Mouse (Mus musculus): Measurements from ENCODE around the gene Fbxl7. TPM values are rescaled to one million over a fixed set of nuclear protein-coding genes. Genes with fewer than 3 reads are reported as not detected.
A peak's percentile ranks its signal among the peaks of the same experiment; 100 is the strongest.
"Not testable (repeated sequence)": the region's sequence is repeated elsewhere in the genome, so short reads cannot be mapped to it uniquely, and the experiment has no call there.

Fbxl7 gene
- polyA plus RNA-seq, 1 experiment from 2014 or later: 6.9 TPM

DNA sequence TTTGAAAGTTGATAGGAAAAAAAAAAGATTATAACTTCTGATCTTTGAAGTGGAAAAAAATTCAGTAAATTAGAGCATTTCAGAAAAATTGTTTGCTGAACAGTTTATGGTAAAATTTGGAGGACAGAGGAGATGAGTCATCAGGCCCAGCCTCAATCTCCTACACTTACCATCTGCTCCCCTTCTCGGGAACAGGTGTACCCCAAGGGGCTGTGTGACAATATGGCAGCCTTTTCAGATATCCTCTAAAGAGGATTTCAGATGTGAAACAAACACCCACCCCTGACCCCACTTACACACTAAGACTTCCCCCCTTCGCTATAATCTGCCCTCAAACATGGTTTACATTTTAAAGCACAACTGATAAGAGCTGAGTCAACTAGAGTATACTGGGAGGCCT lies 164.6 kb downstream of the Fbxl7 start:
- ATAC-seq: no peak

DNA sequence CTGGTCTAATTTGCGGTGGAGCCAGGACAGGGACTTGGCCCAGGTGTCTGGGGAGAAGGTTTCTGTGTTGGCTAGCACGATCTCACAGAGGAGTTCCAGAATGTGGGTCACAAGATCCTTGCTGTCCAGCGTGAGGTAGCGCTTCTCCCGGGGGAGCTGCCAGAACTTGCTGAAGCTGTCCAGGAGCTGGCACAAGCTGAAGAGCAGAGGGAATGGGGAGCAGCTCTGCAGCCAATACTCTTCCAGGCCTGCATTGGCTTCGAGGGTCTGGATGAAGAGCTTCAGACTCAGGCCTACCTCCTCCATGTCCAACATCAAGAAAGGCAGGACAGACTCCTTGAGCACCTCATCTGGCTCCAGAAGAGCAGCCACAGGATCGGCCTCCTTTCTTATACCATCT lies 166.0 kb downstream of the Fbxl7 start:
- not testable (repeated sequence) for H3K27ac ChIP-seq (ENCODE audit: low read length); H3K4me3 ChIP-seq (ENCODE audit: low read depth, low read length); H3K36me3 ChIP-seq (ENCODE audit: control insufficient read depth, insufficient read depth, low read length); H3K4me1 ChIP-seq (ENCODE audit: control insufficient read depth, insufficient read depth, low read length); H3K9me3 ChIP-seq (replicated peaks; ENCODE audit: control insufficient read depth, low read length, poor library complexity, severe bottlenecking); H3K27me3 ChIP-seq (ENCODE audit: control insufficient read depth, insufficient read depth, low read depth, low read length); H3K4me2 ChIP-seq (ENCODE audit: low read length); H3K9ac ChIP-seq (ENCODE audit: low read depth, low read length); ATAC-seq
- WGBS: 95% methylated on average over 3 of the region's 7 CpGs

More for the DNA sequence above, 164.6 kb downstream of the Fbxl7 start:
- H3K36me3 ChIP-seq (ENCODE audit: control insufficient read depth, insufficient read depth, low read length): no peaks in the 10 kb centered on the region
- H3K27me3 ChIP-seq (ENCODE audit: control insufficient read depth, insufficient read depth, low read depth, low read length): no peaks in the 10 kb centered on the region
- H3K4me1 ChIP-seq (ENCODE audit: control insufficient read depth, insufficient read depth, low read length): no peaks in the 10 kb centered on the region
- H3K9me3 ChIP-seq (replicated peaks; ENCODE audit: control insufficient read depth, low read length, poor library complexity, severe bottlenecking): no peaks in the 10 kb centered on the region
- no peak overlapping the region for H3K4me3 ChIP-seq (ENCODE audit: low read depth, low read length)
- H3K9ac ChIP-seq (ENCODE audit: low read depth, low read length): no peak overlapping the region
- WGBS: 73% methylated on average over 2 of the region's 2 CpGs
- H3K27ac ChIP-seq (ENCODE audit: low read length): no peak overlapping the region
- H3K4me2 ChIP-seq (ENCODE audit: low read length): no peak overlapping the region

DNA sequence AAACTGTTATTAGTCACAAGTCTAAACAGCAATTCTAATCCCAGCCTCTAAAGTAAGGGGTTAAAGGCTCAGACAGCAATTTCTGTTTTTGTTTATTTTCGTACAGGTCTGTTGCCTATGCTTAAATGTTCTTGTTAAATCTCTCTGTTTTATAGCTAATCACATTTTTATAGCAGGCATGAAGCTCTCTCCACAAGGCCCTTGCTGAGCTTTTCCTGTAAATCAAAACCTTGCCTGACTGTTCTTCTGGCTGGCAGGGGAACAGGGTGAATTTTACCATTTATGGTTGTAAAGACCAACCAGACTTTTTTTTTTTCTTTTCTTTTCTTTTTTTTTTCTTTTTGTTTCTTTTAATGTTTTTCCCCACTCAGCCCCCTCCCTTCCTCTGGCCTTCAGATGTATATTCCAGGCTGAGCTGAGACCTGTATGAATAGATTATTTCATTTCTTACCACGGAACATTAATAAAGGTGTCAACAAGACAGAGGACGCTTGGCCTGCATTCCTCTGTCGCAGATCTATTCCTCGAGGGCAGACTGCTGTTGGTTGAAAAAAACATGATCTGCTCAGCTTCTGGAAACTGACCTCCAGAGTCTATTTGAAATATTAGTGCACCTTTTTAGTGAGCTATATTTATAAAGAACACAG lies 176.9 kb downstream of the Fbxl7 start:
- H3K27ac ChIP-seq (ENCODE audit: low read length): no peak overlapping the region
- ATAC-seq: no peak
- H3K36me3 ChIP-seq (ENCODE audit: control insufficient read depth, insufficient read depth, low read length): no peaks in the 10 kb centered on the region
- H3K27me3 ChIP-seq (ENCODE audit: control insufficient read depth, insufficient read depth, low read depth, low read length): no peaks in the 10 kb centered on the region
- H3K4me2 ChIP-seq (ENCODE audit: low read length): no peak overlapping the region
- H3K4me1 ChIP-seq (ENCODE audit: control insufficient read depth, insufficient read depth, low read length): peaks cover 10% of the 10 kb centered on the region
- WGBS: 49% methylated on average over 5 of the region's 5 CpGs
- H3K4me3 ChIP-seq (ENCODE audit: low read depth, low read length): no peak overlapping the region
- no peak overlapping the region for H3K9ac ChIP-seq (ENCODE audit: low read depth, low read length)
- H3K9me3 ChIP-seq (replicated peaks; ENCODE audit: control insufficient read depth, low read length, poor library complexity, severe bottlenecking): no peaks in the 10 kb centered on the region

DNA sequence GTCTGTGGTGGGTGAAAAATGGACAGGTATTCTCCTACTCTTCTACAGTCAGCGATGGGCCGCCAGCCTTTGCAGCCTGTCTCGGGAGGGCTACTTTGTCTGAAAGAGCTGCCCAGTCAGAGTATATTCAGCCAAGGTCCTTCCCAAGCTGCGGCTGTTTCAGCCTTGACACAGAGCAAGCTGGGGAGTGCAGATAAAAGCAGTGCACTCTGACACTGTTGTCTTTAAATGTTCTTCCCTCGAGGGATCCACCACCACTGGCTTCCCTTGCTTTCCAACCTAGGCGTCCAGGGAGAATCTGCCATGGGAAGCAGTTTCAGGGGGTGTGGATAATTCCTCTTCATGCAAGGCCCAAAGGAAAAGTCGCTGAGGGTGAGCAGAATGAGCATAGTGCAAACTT lies 177.4 kb downstream of the Fbxl7 start:
- ATAC-seq: peak; percentile 15; the same call in 1 of the 2 replicates
- H3K4me3 ChIP-seq (ENCODE audit: low read depth, low read length): no peak overlapping the region
- no peaks in the 10 kb centered on the region for H3K27me3 ChIP-seq (ENCODE audit: control insufficient read depth, insufficient read depth, low read depth, low read length)
- H3K27ac ChIP-seq (ENCODE audit: low read length): no peak overlapping the region
- H3K4me1 ChIP-seq (ENCODE audit: control insufficient read depth, insufficient read depth, low read length): peaks cover 10% of the 10 kb centered on the region
- H3K36me3 ChIP-seq (ENCODE audit: control insufficient read depth, insufficient read depth, low read length): no peaks in the 10 kb centered on the region
- no peak overlapping the region for H3K9ac ChIP-seq (ENCODE audit: low read depth, low read length)
- H3K4me2 ChIP-seq (ENCODE audit: low read length): no peak overlapping the region
- 58% methylated on average over 7 of the region's 7 CpGs for WGBS
- no peaks in the 10 kb centered on the region for H3K9me3 ChIP-seq (replicated peaks; ENCODE audit: control insufficient read depth, low read length, poor library complexity, severe bottlenecking)

DNA sequence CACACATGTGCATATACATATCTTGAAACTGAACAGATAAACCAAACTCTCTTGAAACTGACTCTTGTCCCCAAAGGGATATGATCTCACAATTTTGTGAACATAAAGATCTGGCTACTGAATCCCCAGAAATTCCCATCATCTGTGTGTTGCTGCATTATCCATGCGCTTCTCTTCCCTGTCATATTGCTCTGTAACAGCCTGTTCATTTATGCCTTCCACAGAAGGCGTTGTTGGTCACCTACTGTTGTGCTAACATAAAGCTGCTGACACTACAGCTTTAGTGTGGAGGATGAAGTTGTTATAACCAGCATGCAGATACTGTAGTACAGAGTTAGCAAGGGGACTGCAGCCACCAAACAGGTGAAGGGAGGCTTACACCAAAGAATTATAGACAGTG lies 179.2 kb downstream of the Fbxl7 start:
- H3K27ac ChIP-seq (ENCODE audit: low read length): no peak overlapping the region
- H3K36me3 ChIP-seq (ENCODE audit: control insufficient read depth, insufficient read depth, low read length): no peaks in the 10 kb centered on the region
- H3K9me3 ChIP-seq (replicated peaks; ENCODE audit: control insufficient read depth, low read length, poor library complexity, severe bottlenecking): no peaks in the 10 kb centered on the region
- no peak overlapping the region for H3K9ac ChIP-seq (ENCODE audit: low read depth, low read length)
- H3K4me2 ChIP-seq (ENCODE audit: low read length): no peak overlapping the region
- 81% methylated on average over 2 of the region's 2 CpGs for WGBS
- ATAC-seq: no peak
- H3K4me1 ChIP-seq (ENCODE audit: control insufficient read depth, insufficient read depth, low read length): peaks cover 10% of the 10 kb centered on the region
- H3K27me3 ChIP-seq (ENCODE audit: control insufficient read depth, insufficient read depth, low read depth, low read length): no peaks in the 10 kb centered on the region
- H3K4me3 ChIP-seq (ENCODE audit: low read depth, low read length): no peak overlapping the region

DNA sequence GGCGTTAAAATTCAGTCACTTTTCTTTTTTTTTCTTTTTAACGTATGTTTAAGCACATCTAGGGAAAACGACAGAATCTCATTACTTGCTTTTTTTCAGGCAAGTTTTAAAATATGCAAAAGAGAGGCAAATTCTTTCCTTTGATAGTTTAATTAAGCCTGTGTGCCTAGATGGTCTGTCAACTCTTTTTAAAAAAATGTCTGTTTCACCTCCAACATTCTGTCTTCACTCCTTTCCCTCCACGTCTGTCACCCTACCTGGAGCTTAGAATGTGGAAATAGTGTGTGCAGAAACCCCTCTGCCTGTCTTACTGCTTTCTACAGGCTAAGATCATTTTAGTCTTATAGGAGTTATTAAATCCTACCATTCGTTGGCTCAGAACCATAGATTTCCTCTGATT lies 179.7 kb downstream of the Fbxl7 start:
- Histone ChIP-seq H3K4me2 (ENCODE audit: low read length) (no peak overlapping the region), H3K36me3 (ENCODE audit: control insufficient read depth, insufficient read depth, low read length) (no peaks in the 10 kb centered on the region), H3K4me3 (ENCODE audit: low read depth, low read length) (no peak overlapping the region), H3K9me3 (replicated peaks; ENCODE audit: control insufficient read depth, low read length, poor library complexity, severe bottlenecking) (no peaks in the 10 kb centered on the region), H3K4me1 (ENCODE audit: control insufficient read depth, insufficient read depth, low read length) (peaks cover 10% of the 10 kb centered on the region), H3K9ac (ENCODE audit: low read depth, low read length) (no peak overlapping the region), H3K27ac (ENCODE audit: low read length) (no peak overlapping the region), H3K27me3 (ENCODE audit: control insufficient read depth, insufficient read depth, low read depth, low read length) (no peaks in the 10 kb centered on the region)
- WGBS: 63% methylated on average over 5 of the region's 5 CpGs
- ATAC-seq: no peak

DNA sequence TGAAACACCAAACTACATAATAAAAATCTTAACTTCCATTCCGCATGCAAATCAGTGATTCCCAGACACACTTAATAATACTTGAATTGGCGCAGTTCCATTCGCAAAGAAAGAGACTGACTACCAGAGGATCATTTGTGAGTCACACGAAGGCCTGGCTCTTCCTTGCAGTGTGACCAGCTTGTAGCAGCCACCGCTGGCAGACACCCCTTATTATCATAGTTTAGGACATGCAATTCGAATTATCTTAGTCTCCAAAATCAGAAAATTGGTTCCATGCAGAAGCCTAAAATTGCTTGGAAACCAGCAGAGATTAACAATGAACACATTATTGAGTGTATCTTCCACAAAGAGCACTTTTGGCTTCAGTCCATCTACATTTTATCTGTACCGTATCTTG lies 183.1 kb downstream of the Fbxl7 start:
- no peaks in the 10 kb centered on the region for H3K36me3 ChIP-seq (ENCODE audit: control insufficient read depth, insufficient read depth, low read length)
- 0 out of 2 replicates have a peak, but pooled peaks cover 2% of the 10 kb centered on the region for H3K4me1 ChIP-seq (ENCODE audit: control insufficient read depth, insufficient read depth, low read length)
- no peak overlapping the region for H3K4me2 ChIP-seq (ENCODE audit: low read length)
- H3K27ac ChIP-seq (ENCODE audit: low read length): no peak overlapping the region
- WGBS: 52% methylated on average over 7 of the region's 7 CpGs
- no peak for ATAC-seq
- no peaks in the 10 kb centered on the region for H3K27me3 ChIP-seq (ENCODE audit: control insufficient read depth, insufficient read depth, low read depth, low read length)
- H3K9ac ChIP-seq (ENCODE audit: low read depth, low read length): no peak overlapping the region
- H3K9me3 ChIP-seq (replicated peaks; ENCODE audit: control insufficient read depth, low read length, poor library complexity, severe bottlenecking): no peaks in the 10 kb centered on the region
- no peak overlapping the region for H3K4me3 ChIP-seq (ENCODE audit: low read depth, low read length)

DNA sequence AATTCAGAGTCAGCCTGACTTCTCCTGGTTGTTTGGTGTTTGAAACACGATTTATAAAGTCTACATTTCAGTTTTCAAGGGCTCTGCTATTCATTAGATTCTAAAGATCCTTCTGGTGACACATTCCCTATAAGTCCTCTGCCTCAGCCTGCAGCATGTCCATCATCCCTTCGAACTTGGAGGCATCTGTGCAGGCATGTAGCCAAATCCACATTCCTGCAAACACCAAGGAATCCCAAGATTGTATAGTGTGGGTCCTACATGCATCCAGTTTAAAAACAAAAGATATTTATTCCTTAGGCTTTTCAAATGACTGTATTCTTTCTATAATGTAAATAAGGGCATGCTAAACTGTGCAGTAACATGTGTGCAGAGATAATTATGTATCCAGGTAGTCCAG lies 190.4 kb downstream of the Fbxl7 start:
- ATAC-seq: no peak
- H3K27me3 ChIP-seq (ENCODE audit: control insufficient read depth, insufficient read depth, low read depth, low read length): no peaks in the 10 kb centered on the region
- no peak overlapping the region for H3K9ac ChIP-seq (ENCODE audit: low read depth, low read length)
- H3K4me2 ChIP-seq (ENCODE audit: low read length): no peak overlapping the region
- no peaks in the 10 kb centered on the region for H3K4me1 ChIP-seq (ENCODE audit: control insufficient read depth, insufficient read depth, low read length)
- no peaks in the 10 kb centered on the region for H3K9me3 ChIP-seq (replicated peaks; ENCODE audit: control insufficient read depth, low read length, poor library complexity, severe bottlenecking)
- H3K4me3 ChIP-seq (ENCODE audit: low read depth, low read length): no peak overlapping the region
- H3K27ac ChIP-seq (ENCODE audit: low read length): no peak overlapping the region
- no peaks in the 10 kb centered on the region for H3K36me3 ChIP-seq (ENCODE audit: control insufficient read depth, insufficient read depth, low read length)
- 81% methylated on average over 2 of the region's 2 CpGs for WGBS

DNA sequence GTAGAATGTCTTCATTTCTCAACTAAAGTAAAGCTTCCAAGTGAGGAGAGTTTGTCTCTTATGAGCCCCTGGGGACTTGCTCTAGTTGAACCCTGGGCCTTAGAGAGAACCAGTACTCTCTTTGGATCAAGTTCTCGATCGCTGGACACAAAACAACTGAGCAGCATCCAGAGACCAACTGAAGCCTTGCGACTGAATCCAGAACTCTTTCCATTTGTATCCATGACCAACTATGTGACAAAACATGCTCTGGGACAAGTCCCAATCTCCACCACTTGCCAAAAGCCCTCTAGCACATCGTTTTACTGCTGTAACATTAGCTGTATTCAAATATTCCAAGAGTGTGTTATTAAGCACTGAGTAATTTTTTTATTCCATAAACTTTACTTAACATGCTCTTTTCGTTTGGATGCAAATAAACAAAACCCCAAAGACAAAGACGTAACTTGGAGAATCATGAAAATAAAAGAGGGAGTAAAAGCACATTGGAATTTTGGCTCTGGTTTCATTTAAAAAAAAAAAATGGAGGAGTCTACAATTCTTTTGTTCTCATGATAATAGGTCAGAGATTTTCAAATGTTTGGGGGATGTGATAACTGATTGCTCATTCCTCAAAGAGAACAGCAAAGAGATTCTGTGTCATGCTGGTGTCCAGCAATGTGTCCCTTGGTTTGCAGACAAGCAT lies 192.1 kb downstream of the Fbxl7 start:
- 83% methylated on average over 6 of the region's 6 CpGs for WGBS
- no peaks in the 10 kb centered on the region for H3K27me3 ChIP-seq (ENCODE audit: control insufficient read depth, insufficient read depth, low read depth, low read length)
- H3K9me3 ChIP-seq (replicated peaks; ENCODE audit: control insufficient read depth, low read length, poor library complexity, severe bottlenecking): no peaks in the 10 kb centered on the region
- H3K4me3 ChIP-seq (ENCODE audit: low read depth, low read length): no peak overlapping the region
- no peak for ATAC-seq
- H3K4me1 ChIP-seq (ENCODE audit: control insufficient read depth, insufficient read depth, low read length): no peaks in the 10 kb centered on the region
- H3K9ac ChIP-seq (ENCODE audit: low read depth, low read length): no peak overlapping the region
- H3K36me3 ChIP-seq (ENCODE audit: control insufficient read depth, insufficient read depth, low read length): no peaks in the 10 kb centered on the region
- H3K4me2 ChIP-seq (ENCODE audit: low read length): no peak overlapping the region
- no peak overlapping the region for H3K27ac ChIP-seq (ENCODE audit: low read length)

All from midbrain, embryonic 16.5 days (tissue).